Mouse (Mus musculus) ES-E14 (cell line): ENCODE measurements around the gene Desi1. TPM values are rescaled to one million over a fixed set of nuclear protein-coding genes. Genes with fewer than 3 reads are reported as not detected.

ENCODE experiments used
- DNase-seq: peaks from one replicate; pipeline ENCODE4 v3.0.0-alpha.2; 2013; ENCODE audit warnings: low read depth, low spot score
- H3K27ac ChIP-seq: 2 replicates; pipeline ENCODE4 v1.5.1; 2012; ENCODE audit warnings: low read depth, mild to moderate bottlenecking, low read length, moderate library complexity, mixed read lengths; ENCODE audit not compliant: poor library complexity, insufficient read depth, severe bottlenecking
- H3K36me3 ChIP-seq: 2 replicates; pipeline ENCODE4 v1.6.1; 2012; ENCODE audit warnings: mild to moderate bottlenecking, low read length, moderate library complexity, mixed read lengths; ENCODE audit not compliant: control insufficient read depth, poor library complexity, insufficient read depth, severe bottlenecking
- H3K4me1 ChIP-seq, 2 experiments: fragments of 150-350 bp in 1 of 2; sonication (generic) in 1 of 2; 2 replicates each; pipeline ENCODE4 v1.6.1; 2012; ENCODE audit warnings: low read length in 2 of 2, mild to moderate bottlenecking in 1 of 2, mixed read lengths in 1 of 2; ENCODE audit not compliant: control insufficient read depth in 2 of 2, insufficient read depth in 2 of 2, poor library complexity in 1 of 2
- H3K4me3 ChIP-seq, 2 experiments: fragments of 150-350 bp in 1 of 2; sonication (generic) in 1 of 2; 2 replicates each; pipeline ENCODE4 v1.5.1; 2012; ENCODE audit warnings: low read length in 2 of 2, low read depth in 1 of 2, mild to moderate bottlenecking in 1 of 2, mixed read lengths in 1 of 2; ENCODE audit not compliant: insufficient read depth in 1 of 2, poor library complexity in 1 of 2, severe bottlenecking in 1 of 2
- H3K9ac ChIP-seq: 2 replicates; pipeline ENCODE4 v1.6.1; 2012; ENCODE audit warnings: low read depth, mild to moderate bottlenecking, low read length, mixed read lengths; ENCODE audit not compliant: poor library complexity, insufficient read depth, severe bottlenecking
- H3K9me3 ChIP-seq: fragments of 150-350 bp; sonication (generic); 2 replicates; pipeline ENCODE4 v1.6.1; 2012; ENCODE audit warnings: low read depth, mild to moderate bottlenecking, low read length; ENCODE audit not compliant: control insufficient read depth, insufficient read depth
- CHD2 ChIP-seq: IDR thresholded peaks from 2 replicates; pipeline ENCODE4 v1.6.1; 2014; ENCODE audit warnings: mild to moderate bottlenecking, low read depth, low read length, inconsistent platforms
- HCFC1 ChIP-seq: IDR thresholded peaks from 2 replicates; pipeline ENCODE4 v1.6.1; 2012; ENCODE audit warnings: low read length, inconsistent platforms, borderline replicate concordance; ENCODE audit not compliant: insufficient read depth
- MAFK ChIP-seq: IDR thresholded peaks from 2 replicates; pipeline ENCODE4 v1.6.1; 2014; ENCODE audit warnings: mild to moderate bottlenecking, low read depth, low read length, inconsistent platforms; ENCODE audit not compliant: insufficient read depth
- ZC3H11A ChIP-seq: IDR thresholded peaks from 2 replicates; pipeline ENCODE4 v1.6.1; 2012; ENCODE audit warnings: low read depth, mild to moderate bottlenecking, inconsistent platforms, low read length, borderline replicate concordance
- ZNF384 ChIP-seq: IDR thresholded peaks from 2 replicates; pipeline ENCODE4 v1.6.1; 2012; ENCODE audit warnings: low read depth, low read length, inconsistent platforms
- in situ Hi-C, 2 experiments: fragments of 600-800 bp; cut with MboI; formaldehyde crosslinking; loops; one replicate each; pipeline ENCODE4 v1.15.1; 2025; ENCODE audit warnings: low sequenced_read_pairs in 2 of 2, inconsistent platforms in 1 of 2; ENCODE audit not compliant: unreplicated experiment in 2 of 2
- total RNA-seq: library from RNA; depleted of rRNA; stranded (reverse); fragments of 300-350 nt; gene quantifications from 2 replicates; pipeline ENCODE4 v1.2.3, GENCODE M21; 2012

Gene Desi1
- total RNA-seq, 1 experiment = 15.9 TPM

DNA sequence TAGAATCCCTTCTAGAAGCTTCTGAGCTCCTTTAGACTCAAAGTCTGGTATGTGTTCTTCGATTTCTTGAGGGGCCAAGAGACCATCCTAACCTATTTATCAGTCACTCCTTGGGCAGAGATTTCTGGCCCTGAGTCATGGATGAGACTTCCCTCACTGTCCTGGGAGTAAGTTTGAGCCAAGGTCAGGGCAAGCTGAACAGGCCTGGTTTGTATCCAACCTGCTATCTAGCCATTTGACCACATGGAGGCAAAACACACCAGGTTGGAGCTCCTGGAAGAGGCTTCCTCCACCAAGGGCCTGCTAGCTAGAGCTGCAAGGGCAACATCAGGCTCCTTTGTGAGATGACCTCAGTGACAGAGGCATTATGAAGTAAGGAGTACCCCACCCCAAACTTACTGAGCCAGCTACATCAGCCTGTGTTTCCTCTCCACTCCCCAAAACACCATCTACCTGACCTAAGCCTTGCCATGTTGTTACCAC is 25.1 kb upstream of the Desi1 start, which contains the start of gene 4930407I10Rik:
Gene 4930407I10Rik (plus strand): TSS at position 433 of the 483 bp plus-strand sequence.
- no peaks in the 10 kb centered on the region for H3K9me3 ChIP-seq
- in situ Hi-C loops = loop anchor here in 1 of 2 experiments (25.0 kb wide), 1 partner anchor 179 kb away; the partner anchor contains the start of gene Cenpm
- TF ChIP-seq CHD2 (no peak), MAFK (no peak), HCFC1 (no peak), ZNF384 (no peak), ZC3H11A (no peak)
- no peaks in the 10 kb centered on the region for H3K4me1 ChIP-seq
- H3K36me3 ChIP-seq = no peaks in the 10 kb centered on the region
- H3K4me3 ChIP-seq = no peak within 1 kb of the TSS
- no peak within 1 kb of the TSS for H3K9ac ChIP-seq
- no peak for DNase-seq
- no peak within 1 kb of the TSS; the same call in 1 of the 2 replicates for H3K27ac ChIP-seq

DNA sequence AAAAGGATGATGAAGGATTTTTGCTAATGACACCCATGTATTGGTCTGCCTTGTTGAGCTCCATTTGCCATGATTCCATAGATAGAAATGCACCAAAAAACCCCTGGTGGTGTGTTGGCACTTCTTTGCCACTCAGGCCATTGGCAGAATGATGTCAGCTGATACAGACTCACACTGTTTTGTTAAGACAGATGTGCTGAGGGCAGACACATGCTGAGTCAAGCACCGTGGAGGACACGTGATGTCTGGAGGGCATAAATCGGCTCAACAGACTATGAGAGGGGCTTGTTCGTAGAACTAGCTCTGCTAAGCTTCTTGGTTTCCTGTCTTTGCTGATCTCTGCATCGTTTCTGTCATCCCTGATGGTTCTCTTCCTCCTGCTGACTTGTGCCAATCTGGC is 18.9 kb upstream of the Desi1 start:
- in situ Hi-C loops = loop anchor here in 1 of 2 experiments (25.0 kb wide), 1 partner anchor 185 kb away; the partner anchor contains the start of gene Cenpm
- H3K36me3 ChIP-seq = no peaks in the 10 kb centered on the region
- TF ChIP-seq HCFC1 (no peak), ZC3H11A (no peak), MAFK (no peak), CHD2 (no peak), ZNF384 (no peak)

DNA sequence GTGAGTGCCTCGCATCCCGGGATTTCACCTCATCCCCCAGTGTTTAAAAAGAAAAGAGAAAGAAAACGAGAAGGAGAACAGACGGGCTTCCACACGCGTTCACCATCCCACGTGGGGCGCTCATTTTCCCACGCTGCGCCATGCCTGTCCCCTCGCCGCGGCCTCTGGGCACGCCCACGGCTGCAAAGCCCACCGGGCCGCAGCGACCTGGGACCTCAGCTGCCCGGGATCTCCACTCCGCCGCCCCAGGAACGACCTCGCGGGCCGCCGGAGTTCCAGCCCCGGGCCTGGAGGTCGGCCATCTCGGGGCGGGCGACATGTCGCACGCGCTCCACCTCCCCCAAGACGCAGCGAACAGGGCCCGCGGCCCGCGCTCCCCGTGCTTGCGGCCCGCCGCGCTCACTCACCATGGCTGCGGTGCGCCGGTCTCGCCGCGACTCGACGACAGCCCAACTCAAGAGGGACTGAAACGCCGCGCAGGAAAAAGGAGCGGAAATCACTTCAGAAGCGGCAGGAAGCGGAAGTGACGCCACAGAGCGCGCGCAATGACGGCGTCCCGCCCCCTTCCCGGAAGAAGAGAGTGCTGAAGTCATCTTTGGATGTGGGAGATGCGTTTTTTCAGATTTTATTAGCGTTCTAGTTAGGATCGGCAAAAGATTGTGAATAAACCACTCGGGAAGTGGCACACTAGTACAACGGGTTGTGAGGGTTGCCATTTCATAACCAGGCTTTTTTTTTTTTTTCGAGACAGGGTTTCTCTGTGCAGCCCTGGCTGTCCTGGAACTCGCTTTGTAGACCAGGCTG is 13.6 kb upstream of the Desi1 start, which contains the start of gene Snu13:
Gene Snu13 (minus strand): TSS at position 519 of the 804 bp plus-strand sequence.
- Histone ChIP-seq H3K27ac (peak within 1 kb of the TSS; percentile 72), H3K4me1 (peaks cover 0 to 2% of the 10 kb centered on the region in 2 experiments; a peak in 3 of 4 replicates), H3K9ac (peak within 1 kb of the TSS; percentile 92), H3K4me3 (peak within 1 kb of the TSS; percentile 86 to 99), H3K9me3 (no peaks in the 10 kb centered on the region), H3K36me3 (peaks cover 11% of the 10 kb centered on the region)
- TF ChIP-seq CHD2 (no peak), ZNF384 (peak; percentile 64; the same call in 1 of the 2 replicates), ZC3H11A (no peak), MAFK (no peak), HCFC1 (no peak)
- no peak for DNase-seq
- in situ Hi-C loops = no loop called here

More for the DNA sequence above, 18.9 kb upstream of the Desi1 start:
- H3K4me1 ChIP-seq = no peaks in the 10 kb centered on the region
- no peak for DNase-seq
- H3K4me3 ChIP-seq = no peak overlapping the region
- no peaks in the 10 kb centered on the region for H3K9me3 ChIP-seq
- H3K9ac ChIP-seq = no peak overlapping the region
- no peak overlapping the region for H3K27ac ChIP-seq

DNA sequence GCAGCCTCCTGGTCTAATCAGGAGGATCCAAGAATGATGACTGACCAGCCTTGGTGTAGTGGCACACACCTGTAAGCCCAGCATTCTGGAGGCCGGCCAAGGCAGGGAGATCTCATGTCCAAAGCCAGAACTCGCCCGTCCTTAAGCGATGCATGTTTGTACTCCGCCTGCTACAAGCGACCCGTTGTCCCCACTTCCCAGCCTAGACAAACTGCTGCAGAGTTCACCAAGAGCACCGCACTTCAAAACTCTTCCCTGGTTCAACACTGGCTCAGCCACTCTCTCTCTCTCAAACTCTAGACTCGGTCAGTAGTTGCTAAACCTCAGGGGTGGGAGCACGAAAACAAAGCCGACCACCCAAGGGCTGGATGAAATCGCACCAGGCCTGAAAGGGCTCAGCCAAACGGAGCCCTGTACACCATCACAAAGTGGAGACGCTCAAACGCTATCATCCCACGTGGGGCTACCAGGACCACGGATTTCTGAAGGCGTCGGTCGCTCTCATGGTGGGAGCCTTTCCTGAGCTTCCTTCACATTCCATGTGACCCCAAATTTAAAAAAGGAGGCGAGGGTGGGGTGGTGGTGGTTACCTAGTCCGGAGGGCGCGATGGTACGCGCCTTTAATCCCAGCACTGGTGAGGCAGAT is 12.7 kb upstream of the Desi1 start:
- Histone ChIP-seq H3K9ac (peak overlapping the region; percentile 92), H3K4me1 (peaks cover 0 to 2% of the 10 kb centered on the region in 2 experiments; a peak in 3 of 4 replicates), H3K27ac (peak overlapping the region; percentile 72; the same call in 1 of the 2 replicates), H3K9me3 (no peaks in the 10 kb centered on the region), H3K36me3 (peaks cover 13% of the 10 kb centered on the region), H3K4me3 (peak overlapping the region; percentile 86 to 99)
- DNase-seq = no peak
- TF ChIP-seq HCFC1 (no peak), MAFK (no peak), CHD2 (no peak), ZC3H11A (no peak), ZNF384 (no peak)
- in situ Hi-C loops = no loop called here
